Mouse (Mus musculus) heart, postnatal 25 days (tissue): ENCODE results near the gene Tmem18. TPM values are rescaled to one million over a fixed set of nuclear protein-coding genes. Genes with fewer than 3 reads are reported as not detected.
A peak's percentile ranks its signal among the peaks of the same experiment; 100 is the strongest.

Experiments
- DNase-seq: peaks from one replicate; pipeline ENCODE4 v3.0.0; 2022; ENCODE audit warnings: low spot score
- intact Hi-C: fragments of 180-260 bp; cut with DNase I; formaldehyde crosslinking; loops from one replicate; pipeline ENCODE4 v1.15.1; 2025
- total RNA-seq, 2 experiments: library from RNA; stranded (reverse); gene quantifications; 2 replicates each; pipeline ENCODE4 v1.2.3; 2021

Tmem18 gene
- total RNA-seq = 10 to 100 TPM; 10.4 to 10.8 TPM

GRCm38 (mm10) chr12:30584356-30584740 lies at the start of gene Tmem18:
TSS of gene Tmem18 (plus strand) at chr12:30584426.
- peak; percentile 76 for DNase-seq
- intact Hi-C loops = no loop called here

- intact Hi-C loops = no loop called here
- no peak for DNase-seq
Measured at GRCm38 (mm10) chr12:30557349-30557748, 26.9 kb upstream of the Tmem18 start.

- no peak for DNase-seq
Measured at GRCm38 (mm10) chr12:30561411-30561810, 22.8 kb upstream of the Tmem18 start.

GRCm38 (mm10) chr12:30572075-30572474 lies 12.2 kb upstream of the Tmem18 start:
- DNase-seq = no peak
- intact Hi-C loops = loop anchor here (5.0 kb wide), 1 partner anchor 660 kb away; no protein-coding TSS in a partner anchor

More at GRCm38 (mm10) chr12:30561411-30561810, 22.8 kb upstream of the Tmem18 start:
- intact Hi-C loops = loop anchor here (5.0 kb wide), 1 partner anchor 644 kb away; no protein-coding TSS in a partner anchor

- DNase-seq = no peak
- intact Hi-C loops = loop anchor here (2.0 to 5.0 kb wide), 3 partner anchors 379 to 525 kb away; no protein-coding TSS in a partner anchor
Measured at GRCm38 (mm10) chr12:30575952-30576351, 8.3 kb upstream of the Tmem18 start.

- no peak for DNase-seq
- intact Hi-C loops = loop anchor here (2.0 to 5.0 kb wide), 3 partner anchors 207 to 451 kb away; no protein-coding TSS in a partner anchor
Measured at GRCm38 (mm10) chr12:30578019-30578418, 6.2 kb upstream of the Tmem18 start.

GRCm38 (mm10) chr12:30581277-30581676 lies 2.9 kb upstream of the Tmem18 start:
- intact Hi-C loops = no loop called here
- DNase-seq = no peak

GRCm38 (mm10) chr12:30583586-30584355 lies 455 bp upstream of the Tmem18 start:
- DNase-seq = no peak
- intact Hi-C loops = no loop called here

GRCm38 (mm10) chr12:30584863-30585262 lies 637 bp downstream of the Tmem18 start:
- intact Hi-C loops = no loop called here

GRCm38 (mm10) chr12:30591832-30592231 lies 7.6 kb downstream of the Tmem18 start:
- intact Hi-C loops = no loop called here

More at GRCm38 (mm10) chr12:30584863-30585262, 637 bp downstream of the Tmem18 start:
- DNase-seq = no peak

GRCm38 (mm10) chr12:30596818-30597407 lies 12.7 kb downstream of the Tmem18 start:
- DNase-seq = peak; percentile 9
- intact Hi-C loops = loop anchor here (1.0 kb wide), 2 partner anchors 293 to 408 kb away; no protein-coding TSS in a partner anchor

More at GRCm38 (mm10) chr12:30591832-30592231, 7.6 kb downstream of the Tmem18 start:
- no peak for DNase-seq

GRCm38 (mm10) chr12:30598955-30599354 lies 14.7 kb downstream of the Tmem18 start:
- no peak for DNase-seq
- intact Hi-C loops = no loop called here

GRCm38 (mm10) chr12:30599474-30599873 lies 15.2 kb downstream of the Tmem18 start:
- no peak for DNase-seq
- intact Hi-C loops = no loop called here

- DNase-seq = no peak
- intact Hi-C loops = no loop called here
Measured at GRCm38 (mm10) chr12:30599997-30600396, 15.8 kb downstream of the Tmem18 start.

- DNase-seq = no peak
- intact Hi-C loops = no loop called here
Measured at GRCm38 (mm10) chr12:30604012-30604411, 19.8 kb downstream of the Tmem18 start.

- no peak for DNase-seq
- intact Hi-C loops = no loop called here
Measured at GRCm38 (mm10) chr12:30604876-30605275, 20.6 kb downstream of the Tmem18 start.

- DNase-seq = no peak
- intact Hi-C loops = no loop called here
Measured at GRCm38 (mm10) chr12:30605941-30606340, 21.7 kb downstream of the Tmem18 start.

GRCm38 (mm10) chr12:30606743-30607142 lies 22.5 kb downstream of the Tmem18 start:
- intact Hi-C loops = no loop called here
- no peak for DNase-seq

GRCm38 (mm10) chr12:30618425-30618824 lies 34.2 kb downstream of the Tmem18 start:
- intact Hi-C loops = no loop called here
- no peak for DNase-seq

- intact Hi-C loops = no loop called here
- DNase-seq = no peak
Measured at GRCm38 (mm10) chr12:30628466-30628865, 44.2 kb downstream of the Tmem18 start.

GRCm38 (mm10) chr12:30634534-30634933 lies 50.3 kb downstream of the Tmem18 start:
- DNase-seq = no peak
- intact Hi-C loops = no loop called here
